Mouse (Mus musculus) MN1 (cell line): ENCODE data around the gene Agap3.
A peak's percentile ranks its signal among the peaks of the same experiment; 100 is the strongest.

Experiments used
- DNase-seq: peaks from one replicate; pipeline ENCODE4 v3.0.0-alpha.2; 2016; ENCODE audit warnings: low spot score

The Agap3 gene

GRCm38 (mm10) chr5:24428596-24428995 is 23.4 kb upstream of the Agap3 start:
- DNase-seq: peak; percentile 40

GRCm38 (mm10) chr5:24433993-24434392 is 18.0 kb upstream of the Agap3 start:
- DNase-seq: no peak

GRCm38 (mm10) chr5:24441187-24441586 is 10.8 kb upstream of the Agap3 start:
- DNase-seq: no peak

GRCm38 (mm10) chr5:24442029-24442428 is 9.9 kb upstream of the Agap3 start:
- DNase-seq: no peak

- DNase-seq: no peak
Observed at GRCm38 (mm10) chr5:24443204-24443603, 8.8 kb upstream of the Agap3 start.

GRCm38 (mm10) chr5:24443927-24444326 is 8.1 kb upstream of the Agap3 start:
- peak; percentile 30 for DNase-seq

- peak; percentile 91 for DNase-seq
Observed at GRCm38 (mm10) chr5:24444746-24445427, 7.1 kb upstream of the Agap3 start, which contains the start of gene Fastk. Gene Fastk (minus strand): TSS chr5:24445287.

- peak; percentile 40 for DNase-seq
Observed at GRCm38 (mm10) chr5:24445428-24446080, 6.4 kb upstream of the Agap3 start.

GRCm38 (mm10) chr5:24446630-24447029 is 5.3 kb upstream of the Agap3 start:
- no peak for DNase-seq

GRCm38 (mm10) chr5:24447624-24448298 is 4.2 kb upstream of the Agap3 start, which contains the start of gene Tmub1:
Gene Tmub1 (minus strand): TSS chr5:24447854.
- peak; percentile 86 for DNase-seq

- DNase-seq: peak; percentile 87
Observed at GRCm38 (mm10) chr5:24451264-24452029, 530 bp upstream of the Agap3 start.

- peak; percentile 48 for DNase-seq
Observed at GRCm38 (mm10) chr5:24452691-24453233, 785 bp downstream of the Agap3 start.

- DNase-seq: no peak
Observed at GRCm38 (mm10) chr5:24453283-24453984, 1.5 kb downstream of the Agap3 start.

GRCm38 (mm10) chr5:24453985-24454303 is 2.0 kb downstream of the Agap3 start:
- DNase-seq: no peak

- DNase-seq: peak; percentile 25
Observed at GRCm38 (mm10) chr5:24455076-24455475, 3.1 kb downstream of the Agap3 start.

GRCm38 (mm10) chr5:24455613-24456012 is 3.6 kb downstream of the Agap3 start:
- DNase-seq: no peak

GRCm38 (mm10) chr5:24466762-24467161 is 14.8 kb downstream of the Agap3 start:
- DNase-seq: no peak

- peak; percentile 83 for DNase-seq
Observed at GRCm38 (mm10) chr5:24470600-24470999, 18.6 kb downstream of the Agap3 start.

GRCm38 (mm10) chr5:24472884-24473619 is 21.1 kb downstream of the Agap3 start:
- no peak for DNase-seq

GRCm38 (mm10) chr5:24474025-24474722 is 22.2 kb downstream of the Agap3 start:
- DNase-seq: no peak
